Comparison of ENCODE assay signal across 17 mouse cellular contexts in genomic region chr17:27732694-27733093, GRCm38 (mm10). TPM values are rescaled to one million over a fixed set of nuclear protein-coding genes. Genes with fewer than 3 reads are reported as not detected.
"Had no signal": no experiment of that assay in that cellular context is flagged by ENCODE, and none has a peak within 500 bp of the region (broad histone marks: within the 10 kb centered on the region; RNA-seq: fewer than 3 reads in every experiment).

No protein-coding gene starts in this region.

- H3K4me3 ChIP-seq: neural tube, embryonic 12.5 days; neural tube, embryonic 13.5 days; neural tube, embryonic 15.5 days; stomach, embryonic 15.5 days had no signal

- H3K27ac ChIP-seq: neural tube, embryonic 12.5 days; neural tube, embryonic 13.5 days; neural tube, embryonic 15.5 days; stomach, embryonic 15.5 days had no signal

- H3K36me3 ChIP-seq: neural tube, embryonic 12.5 days; neural tube, embryonic 13.5 days; neural tube, embryonic 15.5 days; stomach, embryonic 15.5 days had no signal

- H3K27me3 ChIP-seq: neural tube, embryonic 12.5 days; neural tube, embryonic 13.5 days; neural tube, embryonic 15.5 days; stomach, embryonic 15.5 days had no signal

- H3K9ac ChIP-seq: neural tube, embryonic 12.5 days; neural tube, embryonic 13.5 days; neural tube, embryonic 15.5 days; stomach, embryonic 15.5 days had no signal

- H3K9me3 ChIP-seq: neural tube, embryonic 12.5 days; neural tube, embryonic 13.5 days; neural tube, embryonic 15.5 days; stomach, embryonic 15.5 days had no signal

- DNase-seq: retina, postnatal 1 day; right cerebral cortex, adult 18-20 months; right cerebral cortex, postnatal 14 days; right cerebral cortex, postnatal 25 days; right cerebral cortex, postnatal 4 days; spleen, adult 18-20 months; thymus, adult 18-20 months; thymus, adult 2 months; thymus, postnatal 14 days; thymus, postnatal 25 days; thymus, postnatal 36 days; thymus, postnatal 4 days had no signal

- H3K4me1 ChIP-seq: neural tube, embryonic 12.5 days; neural tube, embryonic 15.5 days had no signal

- H3K4me2 ChIP-seq: neural tube, embryonic 12.5 days; neural tube, embryonic 13.5 days; neural tube, embryonic 15.5 days; stomach, embryonic 15.5 days had no signal

RNA-seq across cellular contexts. Expression of gene Spdef, which starts 3.9 kb away (rescaled TPM):
- total RNA-seq: neutrophil, adult 5-6 weeks had no signal
